Mouse (Mus musculus) liver, adult 2 months (tissue): Measurements from ENCODE around the gene Irak2.

Source experiments
- CTCF ChIP-seq: fragments of 200-500 bp; IDR thresholded peaks from 2 replicates; pipeline ENCODE4 v1.5.1; 2011; ENCODE audit warnings: low read depth, low read length, control low read depth
- POLR2A ChIP-seq: fragments of 200-500 bp; IDR thresholded peaks from 2 replicates; pipeline ENCODE4 v1.6.1; 2011; ENCODE audit warnings: low read length, control low read depth; ENCODE audit not compliant: insufficient read depth; ENCODE audit errors: extremely low read depth

DNA sequence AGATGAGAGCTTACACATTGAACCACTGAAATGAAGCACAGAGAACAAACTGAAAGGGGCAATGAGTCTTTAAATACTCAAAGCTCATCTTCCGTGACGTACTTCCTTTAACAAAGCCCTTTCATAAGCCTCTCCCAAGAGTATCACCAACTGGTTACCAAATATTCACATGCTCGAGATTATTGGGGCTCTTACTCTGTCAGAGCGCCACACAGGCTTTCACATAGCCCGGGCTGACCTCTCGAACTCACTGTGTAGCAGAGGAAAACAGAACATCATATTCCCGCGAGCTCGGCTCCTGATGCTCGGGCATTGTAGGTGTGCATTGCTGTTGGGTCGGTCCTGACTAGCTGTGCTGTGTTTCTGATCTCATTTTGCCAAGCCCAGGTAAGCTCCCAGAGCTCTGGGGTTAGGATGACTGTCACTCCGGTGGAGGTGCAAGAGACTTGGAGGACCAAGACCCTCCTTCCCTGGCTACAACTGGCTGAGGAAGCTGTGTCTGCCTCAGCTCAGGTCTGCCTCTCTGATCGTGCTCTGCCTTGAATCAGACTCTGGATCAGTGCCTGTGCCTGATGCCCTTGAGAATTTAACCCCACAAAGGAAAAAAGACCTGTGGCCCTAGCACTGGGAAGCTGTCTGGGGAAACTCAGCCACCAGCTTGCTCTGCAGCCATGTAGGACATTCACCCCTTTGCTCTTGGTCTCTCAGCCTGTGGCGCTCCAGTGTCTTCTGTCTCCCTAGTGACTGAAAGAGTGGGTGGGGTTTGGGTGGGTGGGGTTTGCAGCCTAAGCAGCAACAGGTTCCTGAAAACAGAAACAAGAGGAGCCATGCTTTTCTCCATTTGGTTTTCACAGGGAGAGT lies 22.5 kb downstream of the Irak2 start:
- no peak for TF ChIP-seq CTCF
- no peak for TF ChIP-seq POLR2A
